Mouse (Mus musculus): ENCODE results near the gene Smdt1. TPM values are rescaled to one million over a fixed set of nuclear protein-coding genes. Genes with fewer than 3 reads are reported as not detected.

Smdt1 gene
- total RNA-seq, 2 experiments from 2014 or later: 52.8 to 202 TPM

DNA sequence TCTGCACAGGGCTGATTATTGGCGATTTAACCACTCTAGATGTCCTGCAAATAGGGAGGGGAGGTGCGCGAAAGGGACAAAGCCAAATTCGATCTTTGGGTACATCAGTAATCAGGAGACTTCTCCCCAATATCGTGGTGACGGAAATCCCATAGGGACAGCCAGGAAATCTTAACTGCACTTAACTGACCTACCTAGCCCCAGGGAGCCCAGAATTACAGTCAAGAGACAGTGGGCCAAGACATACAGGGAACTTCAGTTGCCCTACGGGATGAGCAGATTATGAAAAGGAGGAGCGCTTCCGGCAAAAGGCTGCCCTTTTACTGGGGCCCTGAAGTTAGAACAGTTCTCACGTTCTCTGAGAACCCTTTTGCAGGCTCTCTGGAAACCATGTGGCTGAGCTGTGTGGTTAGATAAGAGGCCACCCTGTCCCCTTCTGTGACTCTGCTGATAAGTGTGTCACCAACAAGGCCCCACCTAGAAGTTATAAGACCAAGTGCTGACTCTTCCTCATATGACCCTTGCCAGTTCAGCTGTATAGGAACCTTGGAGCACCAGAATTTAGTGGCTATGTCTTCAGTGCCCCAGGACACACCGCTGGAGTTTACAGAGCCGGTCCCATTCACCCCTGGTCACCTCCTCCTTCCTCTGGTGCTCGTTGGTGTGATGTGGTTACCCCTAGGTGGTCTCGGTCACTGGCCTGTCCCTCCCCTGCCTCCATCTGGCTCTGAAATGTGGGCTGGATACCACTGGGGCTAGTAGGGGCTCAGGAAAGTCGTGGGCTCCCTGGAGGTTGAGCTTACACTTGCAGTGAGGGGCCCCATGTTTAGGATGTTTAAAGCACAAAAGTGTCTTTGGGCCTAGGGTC is 3.1 kb downstream of the Smdt1 start:
- ATAC-seq (replicated peaks; ENCODE audit: low FRiP score, poor library complexity, severe bottlenecking): peak; percentile 48

GRCm38 (mm10) chr15:82342543-82342935 is 3.8 kb downstream of the Smdt1 start:
- no peak for ATAC-seq (replicated peaks; ENCODE audit: low FRiP score, poor library complexity, severe bottlenecking)

GRCm38 (mm10) chr15:82343368-82344287 is 4.9 kb downstream of the Smdt1 start:
- no peak for ATAC-seq (replicated peaks; ENCODE audit: low FRiP score, poor library complexity, severe bottlenecking)

DNA sequence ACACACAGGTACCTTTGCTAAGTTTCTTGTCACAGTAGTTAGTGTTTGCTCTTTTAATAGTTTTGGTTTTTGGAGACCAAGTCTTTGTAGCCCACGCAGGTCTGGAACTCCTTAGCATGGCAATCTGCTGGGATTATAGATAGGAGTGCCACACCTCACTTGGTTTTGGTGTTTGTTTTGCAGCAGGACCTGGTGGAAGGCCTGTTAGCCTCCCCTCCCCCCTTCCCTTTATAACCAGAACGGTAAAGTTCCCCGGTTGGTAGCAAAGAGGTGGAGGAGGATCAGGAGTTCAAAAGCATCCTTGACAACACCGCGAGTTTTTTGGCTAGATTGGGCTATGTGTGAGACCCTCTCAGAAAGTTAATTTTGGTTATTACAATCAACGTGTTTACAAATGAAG is 6.2 kb downstream of the Smdt1 start:
- ATAC-seq (replicated peaks; ENCODE audit: low FRiP score, poor library complexity, severe bottlenecking): no peak

DNA sequence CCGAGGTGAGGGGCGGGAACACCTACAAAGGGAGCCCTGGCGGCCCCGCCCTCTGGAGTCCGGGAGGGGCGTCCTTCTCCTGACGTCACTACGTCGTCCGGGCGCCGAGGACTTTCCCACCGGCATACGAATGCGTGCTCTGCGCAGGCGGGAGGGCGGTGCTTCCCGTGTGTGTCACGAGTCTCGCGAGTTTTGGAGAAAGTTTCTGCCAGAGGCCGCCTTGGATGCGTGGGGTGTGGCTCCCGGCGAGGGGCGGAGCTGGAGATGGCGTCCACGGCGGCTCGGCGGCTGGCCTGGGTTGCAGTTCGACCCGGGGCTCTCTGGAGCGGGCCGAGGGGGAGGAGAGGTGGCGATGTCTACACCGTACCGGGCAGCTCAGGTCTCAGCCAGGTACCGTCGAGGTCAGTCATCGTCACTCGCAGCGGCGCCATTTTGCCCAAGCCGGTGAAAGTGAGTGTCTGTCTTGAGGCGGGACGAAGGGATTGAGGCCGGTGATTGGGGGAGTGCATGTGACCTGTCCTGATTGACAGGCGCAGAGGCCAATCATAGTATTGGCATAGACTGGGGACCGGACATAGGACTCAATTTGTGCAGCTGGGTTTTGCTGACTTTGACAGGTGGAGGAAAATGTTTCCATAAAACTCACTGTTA is 7.2 kb downstream of the Smdt1 start:
- peak; percentile 72 for ATAC-seq (replicated peaks; ENCODE audit: low FRiP score, poor library complexity, severe bottlenecking)

DNA sequence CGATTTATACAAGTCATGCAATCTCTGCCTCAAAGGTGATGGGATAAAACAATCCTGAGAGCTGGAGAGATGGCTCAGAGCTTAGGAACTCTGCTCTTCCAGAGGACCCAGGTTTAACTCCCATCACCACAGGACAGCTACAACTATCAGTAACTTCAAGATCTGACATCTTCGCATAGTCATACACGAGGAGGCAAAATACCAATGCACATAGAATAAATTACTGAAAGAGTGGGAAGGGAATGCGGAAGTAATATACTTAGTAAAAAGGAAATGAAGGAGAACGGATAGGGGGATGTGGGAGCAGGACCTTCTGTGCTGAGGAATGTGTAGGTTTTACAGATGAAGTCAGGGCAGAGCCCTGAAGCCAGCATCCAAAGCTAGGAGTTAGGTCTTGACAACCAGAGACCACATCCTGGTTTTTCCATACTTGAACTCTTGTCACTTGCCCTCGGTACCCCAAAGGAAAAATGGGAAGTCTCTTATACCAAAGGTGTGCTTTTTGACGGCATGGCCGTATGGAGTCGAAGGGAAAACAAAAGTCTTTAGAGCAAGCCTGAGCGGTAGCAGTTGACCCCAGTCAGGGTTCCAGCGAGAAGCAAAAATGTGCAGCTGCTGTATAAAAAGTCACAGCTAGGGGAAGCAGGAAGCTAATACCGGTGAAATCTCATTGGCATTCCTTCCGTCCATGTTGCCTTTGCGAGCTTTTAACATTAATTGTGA is 8.0 kb downstream of the Smdt1 start:
- ATAC-seq (replicated peaks; ENCODE audit: low FRiP score, poor library complexity, severe bottlenecking): no peak

DNA sequence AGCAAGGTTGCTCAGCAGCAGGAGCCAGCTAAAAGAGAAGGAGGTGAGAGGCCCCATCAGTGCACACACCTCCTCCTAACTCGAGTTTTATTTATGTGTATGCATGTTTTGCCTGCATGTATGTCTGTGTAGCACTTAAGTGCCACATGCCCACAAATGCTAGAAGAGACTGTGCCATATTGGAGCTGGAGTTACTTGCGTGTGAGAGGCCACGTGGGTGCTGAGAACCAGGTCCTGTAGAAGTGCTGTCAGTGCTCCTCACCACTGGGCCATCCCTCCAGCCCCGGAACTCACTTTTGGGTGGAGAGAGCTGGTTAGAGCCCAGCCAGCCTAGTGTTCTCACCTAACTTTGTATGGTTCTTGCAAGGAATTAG is 8.5 kb downstream of the Smdt1 start:
- no peak for ATAC-seq (replicated peaks; ENCODE audit: low FRiP score, poor library complexity, severe bottlenecking)

DNA sequence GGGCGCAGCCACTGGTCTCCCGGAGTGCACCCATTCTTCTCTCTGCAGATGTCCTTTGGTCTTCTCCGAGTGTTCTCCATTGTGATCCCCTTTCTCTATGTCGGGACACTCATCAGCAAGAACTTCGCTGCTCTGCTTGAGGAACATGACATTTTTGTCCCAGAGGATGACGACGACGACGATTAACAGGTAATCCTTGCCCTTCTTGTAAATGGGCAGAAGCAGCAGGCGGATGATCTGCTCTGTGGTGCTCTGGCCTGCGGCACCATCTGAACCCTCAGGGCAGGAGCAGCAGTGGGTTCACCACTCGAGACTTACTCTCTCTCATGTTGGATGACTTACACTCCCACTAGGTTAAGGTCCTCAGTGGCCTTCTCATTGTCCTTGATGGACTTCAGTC is 9.1 kb downstream of the Smdt1 start:
- ATAC-seq (replicated peaks; ENCODE audit: low FRiP score, poor library complexity, severe bottlenecking): no peak

DNA sequence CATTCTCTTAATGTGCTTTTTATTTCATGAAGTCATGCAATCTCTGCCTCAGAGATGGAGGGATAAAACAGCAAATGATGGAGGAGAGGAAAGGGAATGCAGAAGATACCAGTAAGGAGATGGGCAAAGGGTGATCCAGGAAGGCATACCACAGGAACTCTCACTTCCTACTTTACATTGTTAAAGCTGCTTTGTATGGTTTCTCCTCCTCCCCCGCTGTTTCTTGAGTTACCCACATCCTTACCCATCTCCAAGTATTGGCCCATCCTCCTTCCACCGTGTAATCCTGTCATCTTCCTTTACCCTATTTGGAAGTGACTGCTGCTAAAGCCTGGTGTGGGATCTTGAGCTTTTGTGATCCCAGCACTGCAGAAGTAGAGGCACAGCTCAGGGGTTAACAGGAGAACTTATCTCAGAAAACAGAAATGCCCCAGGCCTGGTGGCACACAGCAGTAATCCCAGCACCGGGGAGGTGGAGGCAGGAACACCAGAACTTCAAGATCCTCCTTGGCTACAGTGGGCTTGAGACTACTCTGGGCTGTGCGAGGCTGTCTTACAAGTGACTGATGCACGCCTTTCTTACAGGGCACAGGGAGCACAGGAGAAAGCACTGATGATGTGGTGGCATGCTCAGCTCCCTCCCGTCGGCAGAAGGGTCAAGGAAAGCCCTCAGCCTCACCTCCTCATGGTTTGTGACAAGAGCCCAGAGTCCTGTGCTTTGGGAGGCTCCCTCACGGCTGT is 9.7 kb downstream of the Smdt1 start:
- no peak for ATAC-seq (replicated peaks; ENCODE audit: low FRiP score, poor library complexity, severe bottlenecking)

DNA sequence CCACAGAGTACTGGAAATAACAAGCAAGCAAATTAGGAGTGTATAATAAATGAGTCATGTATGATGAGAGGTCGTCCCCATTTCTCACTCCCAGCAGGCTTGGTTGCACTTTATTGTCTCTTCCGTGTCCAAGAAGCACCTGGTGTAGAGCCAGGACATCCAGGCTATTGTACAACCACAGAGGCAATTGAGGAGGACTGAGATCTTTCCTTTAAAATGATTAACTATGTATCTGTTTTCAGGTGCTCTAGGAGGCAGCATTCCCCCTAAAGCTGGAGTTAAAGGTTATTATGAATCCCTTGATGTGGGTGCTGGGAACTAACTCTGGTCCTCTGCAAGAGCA is 10.2 kb downstream of the Smdt1 start:
- ATAC-seq (replicated peaks; ENCODE audit: low FRiP score, poor library complexity, severe bottlenecking): no peak

GRCm38 (mm10) chr15:82350349-82350748 is 11.6 kb downstream of the Smdt1 start:
- no peak for ATAC-seq (replicated peaks; ENCODE audit: low FRiP score, poor library complexity, severe bottlenecking)

- ATAC-seq (replicated peaks; ENCODE audit: low FRiP score, poor library complexity, severe bottlenecking): no peak
These were observed 12.7 kb downstream of the Smdt1 start for GRCm38 (mm10) chr15:82351480-82351879.

DNA sequence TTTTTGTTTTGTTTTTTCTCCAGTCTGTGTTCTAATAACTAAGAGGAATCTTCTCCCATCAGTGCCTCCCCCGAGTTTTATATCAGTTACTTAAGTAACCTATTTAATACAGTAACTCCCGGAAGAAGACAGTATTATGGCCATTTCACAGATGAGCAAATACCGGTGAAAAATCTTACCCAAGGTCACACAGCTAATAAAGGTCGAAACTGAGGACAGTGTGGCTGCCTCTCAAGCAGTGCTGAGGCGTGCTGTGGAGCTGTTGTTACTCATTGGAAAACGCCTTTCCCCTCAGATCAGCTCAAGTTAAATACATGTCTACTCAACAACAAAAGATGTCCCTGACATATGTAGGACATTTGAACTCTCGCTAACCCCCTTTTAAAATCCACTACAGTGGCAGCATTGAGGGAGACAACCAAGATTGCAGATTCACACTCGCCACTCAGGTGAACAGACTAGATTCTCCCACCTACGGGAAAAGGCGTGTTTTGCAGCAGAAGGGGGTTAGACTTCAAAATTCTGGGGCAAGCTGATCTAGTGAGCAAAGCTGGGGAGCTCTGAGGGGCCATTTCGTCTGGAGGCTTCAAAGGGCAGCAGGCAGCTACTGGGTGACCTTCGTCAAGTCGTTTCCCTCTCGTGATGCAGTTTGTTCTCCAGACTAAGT is 14.5 kb downstream of the Smdt1 start:
- ATAC-seq (replicated peaks; ENCODE audit: low FRiP score, poor library complexity, severe bottlenecking): no peak

- peak; percentile 4; the same call in 1 of the 2 replicates for ATAC-seq (replicated peaks; ENCODE audit: low FRiP score, poor library complexity, severe bottlenecking)
These were observed 15.0 kb downstream of the Smdt1 start for GRCm38 (mm10) chr15:82353745-82354113.

DNA sequence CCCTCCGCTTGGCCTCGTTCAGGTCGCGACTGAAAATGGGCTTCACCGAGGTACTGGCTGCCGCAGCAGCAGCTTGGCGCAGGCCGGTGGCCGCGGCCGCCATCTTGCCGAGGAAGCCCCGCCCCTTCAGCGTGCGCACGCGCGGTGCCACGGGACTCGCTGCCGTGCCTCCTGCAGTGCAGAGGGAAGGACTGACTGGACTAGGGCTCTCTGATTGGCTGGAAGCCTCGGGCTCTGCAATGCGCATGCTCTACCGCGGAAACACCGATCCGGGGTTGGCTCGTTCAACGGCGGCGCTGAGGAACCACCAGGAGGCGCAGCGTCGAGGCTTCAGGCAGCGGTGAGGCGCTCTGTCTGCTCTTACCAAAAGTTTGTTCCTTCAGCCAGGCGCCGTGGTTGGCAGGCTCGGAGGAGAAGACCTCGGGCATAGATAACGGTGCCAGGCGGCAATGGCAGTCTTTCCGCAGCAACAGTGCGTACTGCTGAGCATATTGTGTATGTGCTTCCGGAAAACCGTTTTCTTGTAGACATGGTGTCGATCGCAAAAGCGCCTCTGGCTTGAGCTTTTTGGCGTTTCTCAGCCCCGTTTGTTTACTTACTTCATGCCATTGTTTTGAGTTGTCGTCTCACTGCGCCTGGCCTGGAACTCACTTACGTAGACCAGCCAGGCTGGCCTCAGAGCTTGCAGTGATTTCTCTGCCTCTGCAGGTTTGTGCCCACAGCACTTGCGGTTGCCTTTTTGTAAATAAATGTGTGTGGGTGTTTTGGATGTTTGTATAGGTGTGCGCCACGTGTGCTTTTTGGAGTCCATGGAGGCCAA is 15.6 kb downstream of the Smdt1 start, which contains the start of gene Ndufa6:
TSS of gene Ndufa6 (minus strand) at position 197 of the 820 bp plus-strand sequence.
- peak; percentile 95 for ATAC-seq (replicated peaks; ENCODE audit: low FRiP score, poor library complexity, severe bottlenecking)

DNA sequence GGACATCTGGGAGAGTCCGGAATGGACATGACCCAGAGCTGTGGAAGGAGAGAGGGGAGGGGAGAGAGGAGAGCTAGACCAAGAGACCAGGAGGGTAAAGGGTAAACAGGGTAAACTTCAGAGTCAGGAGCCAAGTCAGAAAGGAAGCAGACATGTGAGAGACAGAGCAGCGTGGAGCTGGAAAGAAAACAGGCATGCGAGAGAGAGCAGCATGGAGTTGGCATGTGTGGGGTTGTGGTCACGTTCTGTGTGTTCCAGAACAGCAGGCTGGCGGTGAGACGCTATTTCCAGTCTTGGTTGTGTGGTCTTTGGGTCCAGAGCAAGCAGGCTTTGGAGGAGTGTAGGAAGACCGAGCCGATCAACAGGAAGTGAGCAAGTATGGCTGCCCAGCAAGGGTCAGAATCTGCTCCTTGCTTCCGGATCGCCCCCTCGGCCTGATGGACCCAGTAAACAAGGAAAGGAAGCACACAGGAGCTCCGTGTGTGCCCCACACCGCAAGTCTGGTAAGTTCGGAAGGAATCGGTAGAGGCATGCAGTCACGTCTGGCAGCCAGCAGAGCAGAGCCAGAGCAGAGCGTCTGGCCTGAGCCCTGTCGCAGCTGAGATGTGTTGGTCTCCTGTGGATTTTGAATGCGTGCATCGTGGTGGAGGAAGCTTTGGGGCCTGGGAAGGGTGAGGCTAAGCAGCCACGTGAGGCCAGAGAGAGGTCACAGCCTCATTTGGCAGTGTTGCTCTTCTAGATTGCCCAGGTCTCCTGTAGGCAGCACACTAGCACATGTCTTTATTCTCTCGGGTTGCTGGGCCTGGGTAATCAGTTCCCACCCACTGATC is 19.9 kb downstream of the Smdt1 start:
- no peak for ATAC-seq (replicated peaks; ENCODE audit: low FRiP score, poor library complexity, severe bottlenecking)

GRCm38 (mm10) chr15:82361459-82362018 is 22.8 kb downstream of the Smdt1 start:
- peak; percentile 57; the same call in 1 of the 2 replicates for ATAC-seq (replicated peaks; ENCODE audit: low FRiP score, poor library complexity, severe bottlenecking)

Measured in erythroid progenitor cell, adult 5-6 weeks (primary cell).